Mouse (Mus musculus): ENCODE results near the gene Med8.

DNA sequence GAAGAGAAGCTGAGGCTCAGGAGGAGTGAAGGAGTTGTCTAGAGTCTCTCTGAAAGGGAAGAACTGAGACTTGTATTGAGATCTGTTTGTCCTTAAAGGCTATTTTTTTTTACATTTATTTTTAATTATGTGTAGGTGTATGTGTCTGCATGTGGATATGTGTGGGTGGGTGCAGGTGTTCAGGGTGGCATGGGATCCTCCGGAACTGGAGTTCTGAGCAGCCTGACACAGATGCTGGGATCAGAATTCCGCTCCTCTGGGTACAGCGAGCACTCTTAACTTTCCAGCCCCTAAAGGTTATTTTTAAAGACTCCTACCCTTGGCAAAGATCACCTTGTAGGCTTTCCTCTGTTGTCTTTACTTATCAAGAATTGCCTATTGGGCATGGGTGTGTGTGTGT is 55.8 kb downstream of the Med8 start:
- TF ChIP-seq CTCF (conservative IDR thresholded peaks at IDR 0.05; ENCODE audit: low read length) (no peak), POU5F1 (IDR thresholded peaks at IDR 0.05; ENCODE audit: borderline replicate concordance, low read length) (no peak), NANOG (IDR thresholded peaks at IDR 0.05; ENCODE audit: borderline replicate concordance, low read length) (no peak)

All from E14TG2a.4 (cell line).